Mouse (Mus musculus): ENCODE measurements around the gene Jup. TPM values are rescaled to one million over a fixed set of nuclear protein-coding genes. Genes with fewer than 3 reads are reported as not detected.
"Not testable (repeated sequence)": the region's sequence is repeated elsewhere in the genome, so short reads cannot be mapped to it uniquely, and the experiment has no call there.

Jup gene
- total RNA-seq, 2 experiments from 2014 or later = 5.5 to 10.1 TPM

DNA sequence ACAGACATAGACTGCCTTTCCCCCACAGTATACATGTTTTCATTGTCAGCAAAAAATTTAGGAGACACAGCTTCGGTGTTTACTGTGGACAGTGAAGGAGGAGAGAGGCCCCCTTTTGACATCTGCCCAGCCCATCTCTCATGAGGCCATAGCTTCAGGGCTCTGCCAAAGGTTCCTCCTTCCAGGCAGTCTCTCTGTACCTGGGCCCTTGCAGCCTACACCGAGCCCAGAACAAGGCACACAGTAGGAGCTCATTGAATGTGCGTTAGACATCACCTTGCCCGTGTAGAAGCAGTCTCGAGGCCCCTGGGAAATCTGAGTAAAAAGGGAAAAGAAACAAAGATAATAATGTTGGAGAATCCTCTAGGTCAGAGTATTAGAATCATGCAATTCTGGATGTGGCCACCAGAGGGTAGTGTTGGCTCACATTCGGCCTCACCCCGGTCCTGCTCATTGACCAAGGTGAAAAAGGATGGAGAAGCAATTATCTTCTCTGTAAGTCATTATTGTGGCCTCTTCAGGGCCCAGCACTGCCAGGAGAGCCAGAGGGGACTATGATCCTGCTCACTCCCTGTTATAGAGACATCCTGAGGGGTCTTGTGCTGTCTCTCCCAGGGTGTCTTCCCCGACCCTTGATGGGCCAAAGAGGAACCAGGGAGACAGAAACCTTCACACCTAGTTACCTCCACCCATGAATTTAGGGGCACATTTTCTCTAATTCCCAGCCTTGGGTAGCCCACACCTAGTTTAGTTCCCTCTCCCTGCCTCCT is 35.2 kb downstream of the Jup start:
- peak; percentile 63; the same call in 1 of the 2 replicates for ATAC-seq (replicated peaks; ENCODE audit: low FRiP score, poor library complexity, severe bottlenecking)

DNA sequence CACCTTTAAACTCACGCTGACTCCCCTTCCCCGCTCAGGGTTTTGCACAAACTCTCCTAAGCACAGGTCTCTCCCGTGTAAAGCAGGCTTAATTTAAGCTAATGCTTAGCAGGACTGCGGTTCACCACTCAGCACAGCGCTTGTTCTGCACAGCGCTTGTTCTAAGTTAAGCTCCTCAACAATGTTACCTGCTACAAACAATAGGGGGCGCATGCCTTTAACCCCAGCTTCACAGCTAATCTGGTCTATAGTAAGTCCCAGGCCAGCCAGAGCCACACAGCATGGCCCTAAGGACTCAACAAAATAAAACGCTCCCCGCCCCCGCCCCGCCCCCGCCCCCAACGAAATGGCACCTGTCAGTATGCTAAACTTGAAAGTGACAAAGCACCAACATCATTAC is 36.5 kb downstream of the Jup start:
- ATAC-seq (replicated peaks; ENCODE audit: low FRiP score, poor library complexity, severe bottlenecking) = not testable (repeated sequence)

DNA sequence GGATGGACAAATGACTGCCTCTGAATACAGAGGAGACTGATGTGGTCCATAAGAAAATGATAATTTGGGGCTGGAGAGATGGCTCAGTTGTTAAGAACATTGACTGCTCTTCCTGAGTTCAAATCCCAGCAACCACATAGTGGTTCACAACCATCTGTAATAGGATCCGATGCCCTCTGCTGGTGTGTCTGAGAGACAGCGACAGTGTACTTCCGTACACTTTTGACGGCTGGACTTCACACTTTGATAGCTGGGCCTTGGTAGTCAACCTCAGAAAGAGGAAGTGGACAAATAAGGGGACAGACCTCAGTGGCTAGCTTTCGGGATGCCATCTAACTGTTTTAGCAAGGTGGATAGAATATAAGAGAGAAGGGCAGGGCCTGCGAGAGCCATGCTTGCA is 37.4 kb downstream of the Jup start:
- no peak for ATAC-seq (replicated peaks; ENCODE audit: low FRiP score, poor library complexity, severe bottlenecking)

DNA sequence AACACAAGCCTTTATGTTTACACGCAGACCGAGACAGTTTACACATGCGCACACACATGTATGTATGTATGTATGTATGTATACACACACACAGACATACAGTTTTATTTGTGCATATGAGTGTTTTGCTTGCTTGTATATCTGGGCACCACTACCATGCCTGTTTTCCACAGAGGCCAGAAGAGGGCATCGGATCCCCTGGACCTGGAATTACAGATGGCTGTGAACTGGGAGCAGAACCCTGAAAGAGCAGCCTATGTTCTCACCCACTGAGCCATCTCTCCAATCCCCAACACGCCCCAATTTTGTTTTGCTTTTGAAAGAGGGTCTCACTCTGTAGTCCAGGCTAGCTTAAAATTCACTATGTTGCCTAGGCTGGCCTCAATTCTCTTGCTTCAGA is 40.2 kb downstream of the Jup start:
- ATAC-seq (replicated peaks; ENCODE audit: low FRiP score, poor library complexity, severe bottlenecking) = no peak

DNA sequence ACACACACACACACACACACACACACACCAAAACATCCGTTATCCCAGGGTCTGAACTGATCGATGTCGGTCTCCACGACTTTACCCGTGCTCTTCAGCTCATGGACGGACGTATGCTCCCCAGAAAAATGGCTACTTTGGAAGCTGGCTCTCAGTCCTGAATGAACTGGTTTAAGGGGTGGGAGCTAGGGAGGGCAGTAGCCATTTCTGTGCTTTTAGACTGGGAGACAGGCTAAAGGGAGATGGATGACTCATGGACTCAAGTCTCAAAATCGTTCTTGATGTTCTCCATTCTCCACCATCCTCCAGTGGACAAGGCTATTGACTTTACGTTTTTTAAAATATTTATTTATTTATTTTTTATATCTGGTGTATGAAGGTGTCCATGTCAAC is 40.7 kb downstream of the Jup start:
- ATAC-seq (replicated peaks; ENCODE audit: low FRiP score, poor library complexity, severe bottlenecking) = no peak

DNA sequence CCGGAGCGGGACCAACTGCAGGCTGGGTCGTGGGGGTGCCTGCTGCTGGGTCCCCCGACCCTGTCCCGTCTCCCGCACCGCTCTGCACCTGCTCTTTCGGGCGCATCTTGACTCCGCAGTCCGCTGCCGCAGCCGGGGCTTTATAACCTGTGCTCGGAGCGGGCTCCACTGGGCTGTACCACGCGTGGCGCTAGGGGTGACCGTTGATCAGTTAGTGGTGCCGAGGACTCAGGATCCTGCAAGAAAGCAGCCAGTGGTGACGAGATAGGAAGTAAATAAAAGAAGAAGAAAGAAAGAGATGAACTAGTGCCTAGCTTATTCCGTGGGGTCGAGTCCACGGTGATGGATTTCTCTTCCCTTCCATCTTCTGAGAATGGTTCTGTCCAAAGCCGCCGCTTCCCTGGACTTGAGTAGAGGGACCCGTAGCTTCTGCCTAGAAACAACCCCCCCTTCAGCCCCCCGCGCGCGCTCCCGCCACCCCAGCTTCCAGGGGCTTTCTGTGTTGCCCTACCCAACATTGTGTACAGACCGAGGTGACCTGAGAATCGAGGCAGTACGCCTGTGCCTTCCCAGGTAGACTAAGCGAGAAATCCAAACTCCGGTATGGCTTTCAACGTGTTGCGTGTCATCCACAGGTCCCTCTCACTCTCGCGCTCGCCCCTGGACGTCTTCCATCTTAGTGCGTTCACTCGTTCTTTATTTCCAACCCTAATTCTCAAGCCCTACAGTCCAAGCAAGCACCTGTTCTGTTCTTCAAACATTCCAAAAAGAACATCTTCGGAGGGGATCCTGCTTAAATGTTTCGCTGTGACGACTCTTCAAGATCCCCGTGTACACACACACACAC is 41.4 kb downstream of the Jup start, which contains the start of gene Hap1:
Hap1 (minus strand) TSS at position 157 of the 847 bp plus-strand sequence.
- no peak for ATAC-seq (replicated peaks; ENCODE audit: low FRiP score, poor library complexity, severe bottlenecking)

DNA sequence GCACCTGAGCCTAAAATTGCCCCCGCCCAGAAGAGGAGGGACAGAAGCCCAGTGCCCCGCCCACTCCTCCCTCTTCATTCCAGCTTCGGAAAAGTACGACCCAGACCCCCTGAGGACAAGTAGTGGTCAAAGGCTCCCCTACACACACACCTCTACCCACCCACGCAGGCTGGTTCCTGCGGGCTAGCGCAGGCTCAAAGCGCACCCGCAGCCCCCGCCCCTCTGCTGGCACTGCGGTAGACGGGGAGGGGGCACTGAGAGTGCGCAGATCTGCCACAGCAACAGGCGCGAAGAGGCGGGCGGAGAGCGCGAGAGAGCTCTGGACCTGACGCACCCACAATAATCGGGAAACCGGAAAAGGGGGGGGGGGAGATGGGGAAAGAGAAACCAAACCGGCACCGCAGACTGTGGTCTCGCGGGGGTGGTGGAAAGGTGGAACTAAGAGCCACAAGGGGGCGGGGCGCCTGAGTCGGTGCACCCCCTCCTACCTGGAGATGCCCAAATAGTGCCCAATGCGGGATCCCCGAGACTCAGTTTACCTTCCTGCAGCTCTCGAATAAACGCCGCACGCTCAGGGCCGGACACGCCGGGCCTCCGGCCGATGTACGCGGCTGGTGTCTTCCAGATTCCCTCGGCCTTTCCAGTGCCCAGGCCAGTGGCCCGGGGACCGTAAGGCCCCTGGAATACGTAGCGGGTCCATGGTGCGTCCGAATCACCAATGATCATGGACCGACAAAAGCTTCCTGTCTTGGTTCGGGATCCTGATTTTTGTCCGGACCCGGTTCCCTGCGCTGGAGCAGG is 42.2 kb downstream of the Jup start:
- no peak for ATAC-seq (replicated peaks; ENCODE audit: low FRiP score, poor library complexity, severe bottlenecking)

DNA sequence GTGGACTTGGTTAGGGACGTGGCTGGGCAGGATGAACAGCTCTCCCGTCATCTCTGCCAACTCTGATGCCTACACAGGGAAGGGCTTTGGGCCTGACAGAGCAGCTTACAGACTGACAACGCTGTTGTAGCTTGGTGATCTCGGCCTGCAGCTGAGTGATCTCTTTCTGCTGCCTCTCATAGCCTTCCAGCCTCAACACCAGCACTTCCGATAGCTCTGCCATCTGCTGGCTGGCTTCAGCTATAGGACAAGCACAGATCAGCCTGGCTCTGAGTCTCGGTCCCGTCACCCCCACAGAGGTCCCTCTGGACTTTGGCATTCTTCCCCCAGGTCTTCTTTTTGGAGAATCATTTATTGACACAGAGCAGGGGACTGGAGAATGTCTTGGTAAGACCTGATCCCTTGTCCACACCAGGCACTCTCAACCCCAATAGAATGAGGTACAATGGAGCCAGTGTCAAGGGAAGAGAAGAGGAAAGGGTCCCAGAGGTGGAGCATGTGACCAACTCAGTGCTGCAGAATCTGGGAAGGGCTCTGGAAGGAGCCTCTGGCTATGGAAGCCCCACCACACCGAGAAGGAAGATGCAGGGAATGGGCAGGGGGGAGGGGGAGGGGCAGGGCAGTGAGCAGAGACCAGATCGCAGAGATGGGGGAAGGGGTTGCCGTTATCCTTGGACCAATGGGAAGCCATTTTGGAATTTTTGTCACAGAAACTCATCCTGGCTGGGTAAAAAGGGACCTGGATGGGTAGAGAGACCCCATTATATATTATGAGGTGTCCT is 45.3 kb downstream of the Jup start:
- no peak for ATAC-seq (replicated peaks; ENCODE audit: low FRiP score, poor library complexity, severe bottlenecking)

DNA sequence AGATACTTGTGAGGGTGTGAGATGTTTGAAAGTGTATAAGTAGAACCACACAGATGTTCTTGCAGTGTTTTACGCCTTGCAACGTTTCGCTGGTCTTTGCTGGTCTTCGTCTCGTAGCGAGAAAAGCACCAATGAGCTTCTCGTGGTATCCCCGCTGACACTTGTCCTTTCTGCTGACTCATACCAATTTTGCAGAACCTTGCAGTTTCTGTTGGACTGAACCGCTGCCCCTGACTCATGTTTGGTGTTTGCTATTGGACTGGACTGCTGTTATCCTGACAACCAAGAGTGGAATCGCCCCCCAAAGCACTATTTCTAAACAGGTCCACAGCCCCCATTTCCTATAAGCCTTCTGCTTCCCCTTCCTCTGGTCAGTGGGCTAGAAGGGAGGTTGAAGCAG is 53.3 kb downstream of the Jup start:
- ATAC-seq (replicated peaks; ENCODE audit: low FRiP score, poor library complexity, severe bottlenecking) = no peak

DNA sequence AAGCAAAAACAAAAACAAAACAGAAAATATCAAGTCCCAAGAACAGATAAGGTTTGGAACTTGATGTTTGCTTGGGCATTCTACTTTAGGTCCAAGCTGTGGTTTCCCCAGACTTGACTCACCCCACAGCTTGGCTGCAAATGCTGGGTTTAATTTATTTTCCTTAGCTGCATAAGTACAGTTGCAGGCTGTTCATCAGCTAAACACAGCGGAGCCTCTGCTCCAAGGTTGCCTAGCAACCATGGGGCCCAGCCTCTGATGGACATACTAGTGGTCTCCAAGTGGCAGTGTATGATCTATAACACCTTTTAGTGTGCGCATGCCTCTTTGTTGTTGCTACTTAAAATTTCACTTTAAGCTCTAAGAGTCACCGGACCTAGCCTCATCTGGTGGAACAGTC is 61.8 kb downstream of the Jup start:
- no peak for ATAC-seq (replicated peaks; ENCODE audit: low FRiP score, poor library complexity, severe bottlenecking)

DNA sequence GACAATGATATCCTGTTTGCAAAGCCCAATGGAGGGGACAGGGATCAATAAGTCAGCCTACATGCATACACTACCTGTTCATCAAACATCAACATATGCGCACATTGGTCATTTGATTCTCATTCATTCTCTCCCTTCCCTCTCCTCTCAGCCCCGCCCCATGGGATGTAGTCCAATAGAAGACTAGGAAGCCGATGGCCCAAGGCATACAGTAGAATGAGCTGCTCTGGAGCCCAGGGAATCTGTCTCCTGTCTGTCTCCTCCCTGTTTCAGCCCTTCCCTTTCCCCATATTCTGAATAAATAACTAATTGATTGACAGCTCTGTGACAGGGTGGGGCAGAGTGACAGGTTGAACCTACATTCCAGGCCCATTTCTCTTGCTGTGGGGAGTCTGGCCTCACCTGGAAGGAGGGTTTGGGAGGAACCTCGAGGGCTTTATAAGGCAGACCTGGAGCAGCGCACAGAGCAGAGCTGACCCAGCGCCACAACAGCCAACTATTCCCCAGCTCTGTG is 63.6 kb downstream of the Jup start, which contains the start of gene Gast:
Gast (plus strand) TSS at position 464 of the 514 bp plus-strand sequence.
- ATAC-seq (replicated peaks; ENCODE audit: low FRiP score, poor library complexity, severe bottlenecking) = no peak

DNA sequence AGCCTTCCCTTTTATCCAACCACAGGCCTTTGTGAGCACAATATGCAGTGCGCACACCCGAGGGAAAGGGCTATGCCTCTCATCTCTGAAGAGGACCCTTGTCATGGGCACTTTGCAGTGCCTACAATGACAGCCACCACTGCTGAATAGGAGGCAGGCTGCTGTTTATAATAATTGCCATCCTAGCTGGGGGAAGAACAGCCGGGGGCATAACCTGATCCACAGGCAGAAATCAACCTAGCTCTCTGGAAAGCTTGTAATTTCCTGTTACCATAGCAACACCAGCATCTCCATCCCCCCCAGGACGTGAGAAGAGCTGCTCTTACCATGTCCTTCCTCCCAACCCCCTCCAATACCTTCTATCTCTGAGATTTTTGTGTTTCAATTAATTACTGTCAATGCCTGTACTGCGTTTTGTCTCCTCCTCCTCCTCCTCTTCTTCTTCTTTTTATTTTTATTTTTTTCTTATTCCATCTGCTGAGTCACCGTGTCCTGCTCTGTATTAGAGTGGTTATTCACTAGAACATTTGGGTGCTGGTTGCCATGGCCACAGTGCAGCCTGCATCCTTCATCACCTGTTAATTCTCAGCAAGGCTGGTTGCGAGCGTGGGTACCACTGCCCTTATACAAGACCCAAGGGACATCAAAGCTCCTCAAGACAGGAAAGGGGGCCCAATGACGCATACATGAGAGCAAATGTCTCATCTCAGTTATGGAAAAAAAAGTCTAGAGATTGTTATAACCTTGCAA is 64.6 kb downstream of the Jup start:
- ATAC-seq (replicated peaks; ENCODE audit: low FRiP score, poor library complexity, severe bottlenecking) = no peak

DNA sequence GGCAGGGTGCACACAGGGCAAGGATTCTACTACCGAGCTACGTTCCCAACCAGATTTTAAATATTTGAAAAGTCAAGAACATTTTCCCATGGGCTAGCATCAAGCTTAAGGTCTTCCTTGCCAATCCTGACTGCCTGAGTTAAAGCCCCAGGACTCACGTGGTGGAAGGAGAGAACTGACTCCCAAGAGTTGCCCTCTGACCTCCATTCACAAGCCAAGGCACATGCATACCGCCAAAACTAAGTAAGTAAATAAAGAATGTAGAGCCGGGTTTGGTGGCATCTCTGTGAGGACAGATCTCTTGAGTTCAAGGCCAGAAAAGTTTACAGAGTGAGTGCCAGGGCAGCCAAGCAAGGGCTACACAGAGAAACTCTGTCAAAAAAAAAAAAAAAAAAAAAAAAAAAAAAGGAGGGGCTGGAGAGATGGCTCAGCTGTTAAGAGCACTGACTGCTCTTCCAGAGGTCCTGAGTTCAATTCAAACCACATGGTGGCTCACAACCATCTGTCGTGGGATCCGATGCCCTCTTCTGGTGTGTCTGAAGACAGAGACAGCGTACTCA is 66.7 kb downstream of the Jup start:
- not testable (repeated sequence) for ATAC-seq (replicated peaks; ENCODE audit: low FRiP score, poor library complexity, severe bottlenecking)

DNA sequence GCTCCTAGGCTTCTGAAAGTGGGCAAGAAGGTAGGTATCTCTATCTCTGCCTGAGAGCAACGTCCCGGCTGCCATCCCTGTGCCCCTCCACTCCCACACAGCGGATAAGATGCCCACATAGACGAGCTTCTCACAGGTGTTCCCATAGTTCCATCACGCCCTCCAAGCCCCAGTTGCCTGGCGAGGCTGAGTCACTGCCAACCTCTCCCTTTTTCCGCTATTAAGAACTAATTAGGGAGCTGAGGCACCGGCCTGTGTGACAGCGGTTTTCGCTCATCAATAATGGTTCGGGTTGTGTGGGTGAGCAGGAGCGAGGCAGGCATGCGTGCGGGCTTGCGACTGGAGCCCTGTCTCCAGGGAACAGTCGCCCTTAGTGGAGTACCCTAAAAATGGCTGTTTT is 67.3 kb downstream of the Jup start:
- ATAC-seq (replicated peaks; ENCODE audit: low FRiP score, poor library complexity, severe bottlenecking) = no peak

DNA sequence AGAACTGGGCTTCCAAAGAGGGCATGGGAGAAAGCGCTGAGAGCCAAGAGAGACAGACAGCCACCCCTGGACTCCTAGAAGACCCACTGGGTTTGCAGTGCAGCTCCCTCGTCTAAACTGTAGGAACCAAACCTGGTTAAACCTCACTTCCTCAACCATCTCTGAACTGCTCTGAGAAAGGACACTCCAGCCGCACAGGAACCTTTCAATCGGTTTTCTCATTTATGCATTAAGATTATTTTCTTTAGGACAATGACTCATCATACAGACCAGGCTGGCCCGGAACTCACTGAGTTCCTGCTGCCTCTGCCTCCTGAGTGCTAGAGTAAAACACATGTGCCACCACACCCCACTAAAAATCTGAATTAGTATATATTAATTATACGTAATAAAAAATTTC is 69.8 kb downstream of the Jup start:
- no peak for ATAC-seq (replicated peaks; ENCODE audit: low FRiP score, poor library complexity, severe bottlenecking)

DNA sequence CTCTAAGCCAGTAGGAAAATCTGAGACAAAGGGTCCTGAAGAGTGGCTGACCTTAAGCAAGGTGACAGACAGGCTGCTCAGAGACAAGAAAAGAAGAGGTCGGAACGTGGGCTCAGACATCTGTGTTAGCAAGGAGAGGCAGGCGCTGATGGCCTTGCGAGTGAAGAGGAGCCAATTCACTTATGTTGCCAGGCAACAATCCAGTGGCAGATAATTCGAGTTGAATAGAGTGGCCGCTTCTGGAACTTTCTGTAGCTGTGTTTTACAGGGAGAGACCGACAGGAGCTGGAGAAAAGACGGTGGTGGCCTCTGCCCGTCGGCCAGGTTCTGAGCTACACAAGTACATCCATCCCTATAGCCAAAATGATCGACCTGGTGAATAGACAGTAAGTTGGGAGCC is 70.2 kb downstream of the Jup start:
- no peak for ATAC-seq (replicated peaks; ENCODE audit: low FRiP score, poor library complexity, severe bottlenecking)

DNA sequence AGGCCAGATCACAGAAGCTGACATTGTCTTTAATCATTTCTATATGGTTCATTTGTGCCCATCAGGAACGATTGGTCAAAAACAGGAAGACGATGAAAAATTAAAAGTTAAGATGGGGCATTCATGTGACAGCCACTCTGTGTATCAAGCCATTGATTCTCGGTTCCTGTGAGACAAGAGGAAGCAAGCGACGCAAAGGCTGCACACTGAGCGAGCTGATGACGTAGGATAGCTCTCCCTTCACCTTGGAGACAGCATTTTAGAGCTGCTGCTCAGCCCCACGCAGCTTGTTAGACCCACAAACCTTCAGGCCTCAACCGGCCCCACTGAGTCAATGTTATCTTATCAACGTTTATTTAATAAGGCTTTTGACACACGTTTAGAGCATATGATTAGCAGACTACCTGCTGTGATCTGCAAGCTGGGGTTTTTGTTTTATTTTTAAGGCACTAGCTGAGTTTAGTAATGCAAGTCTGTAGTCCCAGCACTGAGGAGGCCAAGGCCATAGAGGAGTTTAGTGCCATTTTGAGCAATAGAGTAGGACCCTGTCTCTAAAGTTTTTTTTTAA is 72.4 kb downstream of the Jup start:
- ATAC-seq (replicated peaks; ENCODE audit: low FRiP score, poor library complexity, severe bottlenecking) = no peak

DNA sequence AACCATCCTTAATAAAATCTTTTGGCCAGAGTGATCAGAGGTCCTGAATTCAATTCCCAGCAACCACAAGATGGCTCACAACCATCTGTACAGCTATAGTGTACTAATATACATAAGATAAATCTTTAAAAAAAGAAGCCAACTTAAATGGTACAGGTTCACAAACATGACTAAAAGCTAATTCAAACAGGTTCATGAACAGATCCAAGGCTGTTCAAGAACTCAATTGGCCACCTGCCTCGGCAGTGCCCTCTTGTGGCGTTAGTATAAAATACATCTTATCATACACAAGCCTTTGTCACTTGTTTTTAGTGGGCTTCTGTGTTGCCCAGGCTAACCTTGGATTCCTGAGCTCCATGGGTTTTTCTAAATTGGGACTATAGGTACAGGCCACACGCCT is 74.0 kb downstream of the Jup start:
- no peak for ATAC-seq (replicated peaks; ENCODE audit: low FRiP score, poor library complexity, severe bottlenecking)
